Mouse (Mus musculus): ENCODE data around the gene Mesd.

Gene Mesd

GRCm38 (mm10) chr7:83913405-83913932, 29.2 kb downstream of the Mesd start:
- DNase-seq (ENCODE audit: low read depth in 1 of 2, low spot score in 2 of 2) = no peak

GRCm38 (mm10) chr7:83913995-83914394, 29.7 kb downstream of the Mesd start:
- DNase-seq (ENCODE audit: low read depth in 1 of 2, low spot score in 2 of 2) = no peak

GRCm38 (mm10) chr7:83914566-83914965, 30.3 kb downstream of the Mesd start:
- DNase-seq (ENCODE audit: low read depth in 1 of 2, low spot score in 2 of 2) = peak; percentile 16 to 36

- no peak for DNase-seq (ENCODE audit: low read depth in 1 of 2, low spot score in 2 of 2)
Observed at GRCm38 (mm10) chr7:83920241-83920640, 36.0 kb downstream of the Mesd start.

- DNase-seq (ENCODE audit: low read depth in 1 of 2, low spot score in 2 of 2) = no peak
Observed at GRCm38 (mm10) chr7:83921637-83922036, 37.4 kb downstream of the Mesd start.

GRCm38 (mm10) chr7:83939017-83939721, 54.9 kb downstream of the Mesd start:
- DNase-seq (ENCODE audit: low read depth in 1 of 2, low spot score in 2 of 2) = no peak

GRCm38 (mm10) chr7:83940136-83940535, 55.9 kb downstream of the Mesd start:
- DNase-seq (ENCODE audit: low read depth in 1 of 2, low spot score in 2 of 2) = no peak

- no peak for DNase-seq (ENCODE audit: low read depth in 1 of 2, low spot score in 2 of 2)
Observed at GRCm38 (mm10) chr7:83941701-83942101, 57.4 kb downstream of the Mesd start.

GRCm38 (mm10) chr7:83948743-83949142, 64.5 kb downstream of the Mesd start:
- DNase-seq (ENCODE audit: low read depth in 1 of 2, low spot score in 2 of 2) = no peak

GRCm38 (mm10) chr7:83949662-83950061, 65.4 kb downstream of the Mesd start:
- DNase-seq (ENCODE audit: low read depth in 1 of 2, low spot score in 2 of 2) = no peak

Measured in monocyte, adult 2 months (primary cell).